Mouse (Mus musculus) 416B (cell line): Measurements from ENCODE around the gene Fads1.
"Not testable (repeated sequence)": the region's sequence is repeated elsewhere in the genome, so short reads cannot be mapped to it uniquely, and the experiment has no call there.

Experiments used
- DNase-seq: peaks from one replicate; pipeline ENCODE4 v3.0.0; 2011; ENCODE audit warnings: low read depth

Gene Fads1

DNA sequence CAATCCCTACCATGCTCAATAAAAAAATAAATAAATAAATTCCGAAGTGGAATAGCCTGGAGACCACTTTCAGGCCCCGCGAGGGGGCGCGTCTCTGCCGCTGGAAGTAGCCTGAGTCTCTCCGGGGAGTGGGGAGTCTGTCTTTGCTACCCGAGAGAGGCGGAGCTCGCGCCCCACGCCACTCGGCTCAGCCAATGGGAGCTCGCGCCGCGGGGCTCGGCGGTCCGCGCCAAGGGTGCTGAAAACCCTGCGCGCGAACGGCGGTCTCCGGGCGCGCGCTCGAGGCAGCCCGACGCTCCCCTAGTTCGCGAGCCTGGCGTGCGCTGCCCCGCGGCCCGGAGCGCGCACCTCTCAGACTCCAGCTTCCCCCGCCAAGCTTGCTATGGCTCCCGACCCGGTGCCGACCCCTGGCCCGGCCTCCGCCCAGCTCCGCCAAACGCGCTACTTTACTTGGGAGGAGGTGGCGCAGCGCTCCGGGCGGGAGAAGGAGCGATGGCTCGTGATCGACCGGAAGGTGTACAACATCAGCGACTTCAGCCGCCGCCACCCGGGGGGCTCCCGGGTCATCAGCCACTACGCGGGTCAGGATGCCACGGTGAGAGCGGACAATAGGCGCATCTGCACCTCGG lies at the start of gene Fads1:
TSS of gene Fads1 (plus strand) at position 219 of the 629 bp plus-strand sequence.
- DNase-seq: peak; percentile 93

DNA sequence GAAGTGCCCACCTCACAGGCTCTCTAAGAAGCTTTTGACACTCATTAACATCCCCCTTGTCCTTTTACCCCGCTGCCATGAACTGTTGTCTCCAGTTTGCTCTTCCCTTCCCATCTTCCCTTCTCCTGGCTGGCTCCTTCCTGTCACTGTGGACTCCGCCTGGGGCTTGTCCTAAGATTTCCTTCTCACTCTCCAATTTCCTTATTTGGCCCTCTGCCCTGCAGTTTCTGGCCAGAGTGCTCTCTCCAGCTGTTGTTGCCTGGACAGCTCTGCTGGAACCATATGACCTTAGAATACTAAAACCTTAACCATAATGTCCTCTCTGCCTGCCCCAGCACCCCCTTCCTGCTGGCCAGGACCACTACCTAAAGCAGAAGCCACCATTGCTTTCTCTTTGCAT lies 48.0 kb upstream of the Fads1 start:
- no peak for DNase-seq

DNA sequence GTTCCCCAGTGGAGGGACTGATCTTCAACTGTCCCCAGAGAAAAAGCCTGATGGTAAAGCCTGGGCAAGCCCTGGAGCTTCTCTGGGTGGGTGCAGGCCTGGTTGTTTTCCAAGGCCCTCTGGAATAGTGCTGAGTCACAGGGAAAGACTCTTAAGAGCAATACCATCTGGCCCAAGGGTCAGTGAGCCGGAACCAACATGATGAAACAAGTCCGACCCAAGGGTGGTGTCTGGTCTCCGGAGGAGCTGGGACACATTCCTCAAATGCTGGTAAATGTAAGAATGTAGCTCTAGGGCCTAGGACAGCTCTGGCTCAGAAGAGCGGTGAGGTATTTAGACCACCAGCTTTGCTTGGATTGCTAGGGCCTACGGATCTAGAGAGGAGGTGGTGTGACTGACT lies 45.3 kb upstream of the Fads1 start:
- no peak for DNase-seq

DNA sequence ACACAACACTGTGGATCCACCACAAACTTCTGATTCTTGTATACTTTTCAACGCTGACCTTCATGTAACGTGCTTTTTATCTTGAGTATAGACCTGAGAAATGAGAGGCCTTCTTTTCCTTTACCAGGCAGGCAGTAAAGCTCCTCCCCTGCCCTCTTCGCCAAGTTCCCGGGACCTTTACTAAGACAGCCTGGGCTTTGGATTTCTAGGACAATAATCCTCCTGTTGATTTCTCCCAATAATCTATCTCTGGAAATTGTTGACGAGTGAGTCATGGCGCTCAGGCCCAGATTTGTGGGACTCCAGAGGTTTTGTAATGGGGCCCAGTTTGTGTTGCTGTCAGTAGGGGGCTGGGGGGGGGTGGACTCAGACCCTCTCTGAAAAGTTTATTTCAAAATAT lies 43.0 kb upstream of the Fads1 start:
- DNase-seq: no peak

DNA sequence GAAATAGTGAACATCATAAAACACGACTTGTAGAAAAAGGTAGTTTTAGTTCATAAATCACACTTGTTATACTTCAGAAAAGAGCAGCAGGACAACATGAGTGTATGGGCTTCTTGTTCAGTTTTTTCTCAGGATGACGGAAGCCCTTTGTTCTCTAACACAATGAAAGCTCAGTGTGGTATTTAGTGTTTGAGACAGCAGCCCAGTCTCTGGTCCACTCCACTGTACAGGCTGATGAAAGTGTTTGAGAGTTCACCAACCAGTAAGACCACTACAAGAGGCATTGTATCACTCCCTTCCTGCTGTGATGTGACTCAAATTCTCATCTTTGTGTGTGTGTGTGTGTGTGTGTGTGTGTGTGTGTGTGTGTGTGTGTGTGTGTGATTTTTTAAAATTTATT lies 39.0 kb upstream of the Fads1 start:
- DNase-seq: no peak

DNA sequence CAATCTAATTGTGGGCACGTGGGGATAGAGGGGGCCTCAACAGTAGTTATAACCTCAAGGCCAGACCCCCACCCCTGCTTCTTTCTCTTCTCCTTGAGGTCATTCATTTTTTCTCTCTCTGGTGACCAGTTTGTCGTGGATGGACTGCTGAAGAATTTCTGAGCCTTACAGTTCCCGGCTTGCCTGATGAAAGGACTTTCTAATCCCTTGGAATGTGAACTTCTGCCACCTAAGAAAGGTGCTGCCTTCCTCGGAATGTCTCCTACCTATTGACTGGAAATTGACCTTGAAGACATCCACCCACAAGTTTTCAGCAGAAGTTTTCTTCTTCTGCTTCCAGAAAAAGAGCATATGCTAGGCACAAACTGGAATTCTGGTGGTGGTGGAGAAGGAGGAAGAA lies 38.2 kb upstream of the Fads1 start:
- no peak for DNase-seq

DNA sequence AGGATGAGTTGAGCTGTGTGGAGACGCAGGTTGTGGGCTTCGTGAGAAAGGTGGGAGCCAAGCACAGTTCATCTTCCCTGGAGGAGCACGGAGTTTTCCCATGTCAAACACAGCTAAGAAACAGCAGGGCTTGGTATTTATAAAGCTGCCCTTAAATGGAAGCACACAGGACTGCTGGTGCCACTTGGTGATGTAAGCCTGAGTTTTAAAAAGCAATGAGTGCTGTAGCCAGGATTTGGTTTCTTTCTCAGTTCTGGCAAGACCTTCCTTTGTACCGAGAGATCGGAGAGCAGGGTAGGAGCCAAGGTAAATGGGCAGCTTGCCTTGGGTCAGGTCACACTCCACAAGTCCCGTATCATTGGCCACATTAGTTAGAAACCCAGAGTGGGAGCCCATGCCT lies 34.1 kb upstream of the Fads1 start:
- DNase-seq: no peak

DNA sequence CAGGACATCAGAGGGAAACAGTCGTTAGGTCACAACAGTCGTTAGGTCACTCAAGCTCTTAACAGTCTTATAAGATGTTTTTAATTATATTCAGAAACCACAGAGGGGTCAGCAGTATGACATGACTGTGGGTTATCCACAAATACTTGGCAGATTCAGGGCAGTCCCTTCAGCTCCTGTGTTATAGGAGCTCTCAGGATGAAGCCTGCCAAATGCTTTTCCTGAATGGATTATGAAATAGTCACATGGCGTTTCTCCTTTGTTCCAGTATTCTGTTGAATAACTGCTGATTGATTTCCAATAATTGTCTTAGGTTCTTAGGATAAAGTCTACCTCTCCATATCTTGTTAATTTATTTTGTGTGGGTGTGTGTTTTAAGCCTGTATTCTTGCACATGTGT lies 33.5 kb upstream of the Fads1 start:
- DNase-seq: no peak

DNA sequence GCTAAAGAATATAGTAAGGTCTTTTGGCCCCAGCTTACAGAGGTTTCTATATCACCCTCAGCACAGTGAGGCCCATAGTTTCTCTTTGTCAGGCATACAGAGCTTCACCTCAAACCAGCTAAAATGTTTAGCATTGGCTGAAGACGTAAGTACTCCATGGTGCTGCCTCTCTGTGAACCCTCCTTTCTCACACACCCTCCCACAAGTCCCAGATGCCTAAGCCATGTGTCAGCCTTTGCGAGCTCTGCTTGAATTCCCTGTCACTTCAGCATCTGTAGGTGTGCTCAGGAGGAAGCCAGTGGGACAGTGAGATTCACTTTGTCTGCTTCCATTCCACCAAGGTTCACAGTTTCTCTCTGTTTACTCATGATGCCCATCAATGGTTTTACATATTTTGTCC lies 25.0 kb upstream of the Fads1 start:
- DNase-seq: no peak

DNA sequence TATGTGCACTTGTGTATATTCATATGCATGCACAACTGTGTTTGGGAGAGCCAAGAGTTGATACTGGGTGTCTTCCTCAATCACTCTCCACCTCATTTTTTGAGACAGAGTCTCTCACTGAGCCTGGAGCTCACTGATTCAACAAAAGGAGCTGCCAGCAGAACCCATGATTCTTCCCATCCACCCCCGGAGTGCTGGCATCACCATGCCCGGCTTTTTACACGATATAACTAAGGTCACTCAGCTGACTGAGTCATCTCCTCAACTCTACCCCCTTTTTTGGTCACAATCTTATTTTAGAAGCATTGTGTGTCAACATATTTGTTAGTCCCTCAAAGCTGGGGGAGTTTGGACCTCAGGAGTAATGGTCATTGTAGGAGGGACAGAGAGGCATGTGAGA lies 18.8 kb upstream of the Fads1 start:
- DNase-seq: peak; percentile 15

DNA sequence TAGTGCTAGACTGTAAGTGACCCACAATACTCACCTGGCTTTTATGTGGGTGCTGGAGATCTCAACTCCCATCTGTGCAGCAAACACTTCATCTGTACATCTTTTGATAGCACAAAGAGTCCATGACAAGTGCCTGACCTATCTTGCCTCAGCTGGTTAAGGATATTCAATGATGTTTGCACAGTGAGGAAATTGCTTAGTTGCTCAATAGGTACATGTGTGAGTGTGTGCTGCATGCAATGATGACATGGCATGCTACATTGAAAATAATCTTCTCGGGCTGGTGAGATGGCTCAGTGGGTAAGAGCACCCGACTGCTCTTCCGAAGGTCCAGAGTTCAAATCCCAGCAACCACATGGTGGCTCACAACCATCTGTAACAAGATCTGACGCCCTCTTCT lies 16.8 kb upstream of the Fads1 start:
- peak; percentile 63 for DNase-seq

DNA sequence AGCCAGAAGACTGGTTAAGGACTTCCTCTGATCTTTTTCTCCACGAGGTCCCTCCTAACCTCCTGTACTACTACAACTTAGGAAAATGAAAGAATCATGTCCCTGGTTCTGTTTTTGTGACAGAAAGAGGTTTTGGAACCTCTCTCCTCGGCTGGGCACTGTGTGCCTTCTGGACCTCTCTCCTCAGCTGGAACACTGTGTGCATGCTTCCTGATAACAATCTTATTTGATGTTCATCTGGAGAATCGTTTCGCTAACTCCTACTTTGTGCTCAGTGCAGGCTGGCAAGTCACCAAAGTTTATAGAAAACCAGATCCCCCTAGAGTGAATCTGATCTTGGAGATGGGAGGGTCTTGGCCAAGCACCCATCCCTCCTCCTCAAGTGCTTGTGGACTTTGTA lies 15.6 kb upstream of the Fads1 start:
- no peak for DNase-seq

DNA sequence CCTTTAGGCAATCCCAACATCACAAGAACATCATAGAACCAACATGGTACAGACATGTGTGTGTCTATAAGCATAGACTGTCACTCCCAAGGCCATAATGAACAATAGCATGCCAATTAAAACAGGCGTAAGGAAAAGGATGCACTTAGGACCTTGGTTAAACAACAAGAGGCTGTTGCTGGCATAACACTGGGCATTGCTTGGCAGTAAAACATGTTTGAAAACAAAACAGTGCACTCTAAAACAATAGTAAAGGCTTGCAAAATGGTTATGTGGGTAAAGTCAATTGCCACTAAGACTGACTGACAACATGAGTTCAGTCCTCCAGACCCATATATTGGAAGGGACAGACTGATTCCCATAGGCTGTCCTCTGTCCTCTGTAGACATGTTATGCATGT lies 14.7 kb upstream of the Fads1 start:
- DNase-seq: no peak

DNA sequence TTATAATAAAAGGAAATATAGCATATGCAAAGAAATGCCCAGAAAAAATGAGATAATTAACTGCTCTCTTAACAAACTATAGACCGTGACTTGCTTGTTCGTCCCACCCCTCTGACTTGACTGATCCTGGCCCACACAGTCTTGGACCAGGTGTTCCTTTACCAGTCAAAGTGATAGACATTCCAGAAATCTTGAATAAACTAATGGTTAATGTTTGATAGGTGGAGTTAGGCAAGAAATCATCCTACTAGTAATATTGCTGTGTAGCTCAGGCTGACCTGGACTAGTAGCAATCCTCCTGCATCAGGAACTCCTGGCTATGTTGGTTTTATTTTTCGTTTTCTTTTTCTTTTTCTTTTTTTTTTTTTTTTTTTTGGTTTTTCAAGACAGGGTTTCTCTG lies 14.2 kb upstream of the Fads1 start:
- no peak for DNase-seq

DNA sequence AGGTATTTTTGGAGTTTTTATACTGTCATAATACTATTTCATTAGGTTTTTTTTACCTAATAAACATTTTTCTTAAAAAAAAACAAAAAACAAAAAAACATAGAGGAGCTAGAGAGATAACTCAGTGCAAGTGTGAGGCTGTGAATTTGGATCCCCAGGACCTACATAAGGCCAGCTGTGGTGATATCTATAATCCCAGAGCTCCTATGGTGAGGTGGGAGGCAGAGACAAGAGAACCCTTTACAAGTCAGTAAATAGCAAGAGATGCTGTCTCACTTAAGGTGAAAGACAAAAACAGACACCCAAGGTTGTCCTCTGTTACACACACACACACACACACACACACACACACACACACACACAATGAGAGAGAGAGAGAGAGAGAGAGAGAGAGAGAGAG lies 13.5 kb upstream of the Fads1 start:
- no peak for DNase-seq

DNA sequence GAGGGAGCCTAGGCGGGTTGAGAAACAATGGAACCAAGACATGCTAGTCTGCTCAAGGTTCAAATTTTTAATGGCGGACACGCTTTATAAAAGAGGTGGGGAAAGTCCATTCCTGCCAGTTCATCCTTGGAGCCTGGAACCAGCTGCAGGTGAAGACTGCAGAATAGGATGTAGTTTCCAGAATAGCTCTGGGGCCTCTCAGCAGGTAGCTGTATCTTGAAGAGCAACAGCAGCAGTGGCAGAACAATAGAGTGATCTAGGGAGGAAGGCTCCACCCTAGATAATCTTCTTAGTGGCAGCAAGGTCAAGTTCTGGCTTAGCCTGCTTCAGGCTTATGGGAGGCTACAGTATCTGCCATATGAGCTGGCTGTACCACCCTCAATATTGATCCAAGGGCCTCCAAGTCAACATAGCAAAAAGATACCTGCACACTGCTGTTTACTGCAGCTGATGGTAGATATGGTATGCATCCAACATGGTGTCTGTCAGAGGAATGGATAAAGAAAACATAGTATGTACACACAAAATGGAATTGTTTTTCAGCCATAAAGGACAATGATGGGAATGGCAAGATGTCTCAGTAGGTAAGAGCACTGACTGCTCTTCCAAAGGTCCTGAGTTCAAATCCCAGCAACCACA lies 12.9 kb upstream of the Fads1 start:
- DNase-seq: not testable (repeated sequence)

DNA sequence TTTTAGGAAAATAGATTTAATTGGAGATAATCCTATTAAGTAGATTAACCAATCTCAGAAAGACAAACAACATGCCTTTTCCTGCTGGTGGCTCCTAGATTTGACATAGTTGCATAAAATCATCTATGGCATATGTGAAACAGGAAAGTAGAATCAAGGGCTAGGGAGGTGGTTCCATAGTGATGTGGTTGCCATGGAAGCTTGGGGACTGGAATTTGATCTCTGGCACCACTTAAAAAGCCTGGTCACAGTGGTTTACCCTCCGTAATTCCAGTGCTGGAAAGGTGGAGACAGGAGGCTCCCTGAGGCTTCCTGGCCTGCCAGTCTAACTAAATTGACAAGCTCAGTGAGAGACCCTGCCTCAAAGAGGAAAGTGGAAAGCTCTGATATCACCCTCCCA lies 12.2 kb upstream of the Fads1 start:
- DNase-seq: no peak

DNA sequence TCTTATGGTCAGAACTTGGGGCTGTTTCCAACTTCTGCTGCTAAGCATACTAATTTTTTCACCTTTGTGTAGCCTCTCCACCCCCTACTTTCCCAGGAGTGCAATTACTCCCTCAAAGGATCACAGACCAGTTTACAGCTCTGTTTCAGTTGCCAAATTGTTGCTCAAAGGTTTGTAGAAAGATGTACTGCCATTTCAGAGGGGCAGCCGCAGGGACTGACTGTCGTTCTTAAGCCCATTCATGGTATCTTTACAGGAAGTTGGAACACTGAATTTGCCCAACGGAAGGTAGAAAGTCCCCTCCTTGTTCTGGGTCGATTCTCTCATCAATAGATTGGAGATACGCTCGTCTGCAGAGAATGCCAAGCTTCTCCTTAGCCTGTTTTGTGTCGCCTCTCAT lies 11.3 kb upstream of the Fads1 start:
- DNase-seq: no peak

DNA sequence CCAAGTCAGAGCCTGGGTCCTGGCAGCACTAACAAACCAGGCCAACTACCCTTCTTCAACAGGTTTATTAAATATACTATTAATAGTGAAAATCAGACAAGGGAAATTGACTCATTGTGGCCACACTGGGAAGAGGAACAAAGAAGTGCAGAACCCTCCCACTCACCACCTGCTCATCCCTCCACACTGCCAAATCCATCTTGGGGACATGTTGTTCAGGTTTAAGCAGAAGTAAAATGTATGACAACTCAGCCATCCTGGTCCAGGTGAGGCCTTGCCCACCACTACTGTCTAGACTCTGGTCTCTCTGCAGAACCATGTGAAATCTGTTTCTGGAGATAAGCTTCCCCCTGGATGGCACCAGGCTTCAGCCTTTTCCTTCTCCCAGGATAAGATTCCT lies 10.8 kb upstream of the Fads1 start:
- DNase-seq: peak; percentile 78

DNA sequence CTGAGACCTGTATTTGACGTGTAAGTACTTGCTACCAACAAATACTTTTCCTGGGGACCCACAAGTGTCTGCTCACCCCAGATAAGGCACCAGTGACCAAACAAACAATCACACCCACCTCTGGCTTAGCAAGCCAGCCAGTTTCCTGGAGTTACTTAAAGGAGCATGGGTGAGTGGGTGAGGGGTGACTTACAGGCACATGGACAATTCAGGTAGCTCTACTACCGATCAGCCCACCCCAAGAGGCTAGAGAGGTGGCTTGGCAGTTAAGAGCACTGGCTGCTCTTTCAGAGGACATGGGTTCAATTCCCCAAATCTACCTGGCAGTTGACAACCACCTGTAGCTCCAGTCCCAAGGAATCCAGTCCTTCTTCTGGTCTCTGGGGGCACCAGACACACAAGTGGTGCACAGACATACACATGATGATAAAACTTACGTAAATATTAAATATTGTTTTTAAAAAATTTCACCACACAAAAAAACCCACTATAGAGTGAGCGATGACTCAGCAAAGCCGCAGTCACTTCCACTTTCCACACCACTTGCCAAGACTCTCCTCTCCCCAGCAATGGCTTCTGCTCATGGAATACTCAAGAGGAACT lies 9.5 kb upstream of the Fads1 start:
- DNase-seq: peak; percentile 96

DNA sequence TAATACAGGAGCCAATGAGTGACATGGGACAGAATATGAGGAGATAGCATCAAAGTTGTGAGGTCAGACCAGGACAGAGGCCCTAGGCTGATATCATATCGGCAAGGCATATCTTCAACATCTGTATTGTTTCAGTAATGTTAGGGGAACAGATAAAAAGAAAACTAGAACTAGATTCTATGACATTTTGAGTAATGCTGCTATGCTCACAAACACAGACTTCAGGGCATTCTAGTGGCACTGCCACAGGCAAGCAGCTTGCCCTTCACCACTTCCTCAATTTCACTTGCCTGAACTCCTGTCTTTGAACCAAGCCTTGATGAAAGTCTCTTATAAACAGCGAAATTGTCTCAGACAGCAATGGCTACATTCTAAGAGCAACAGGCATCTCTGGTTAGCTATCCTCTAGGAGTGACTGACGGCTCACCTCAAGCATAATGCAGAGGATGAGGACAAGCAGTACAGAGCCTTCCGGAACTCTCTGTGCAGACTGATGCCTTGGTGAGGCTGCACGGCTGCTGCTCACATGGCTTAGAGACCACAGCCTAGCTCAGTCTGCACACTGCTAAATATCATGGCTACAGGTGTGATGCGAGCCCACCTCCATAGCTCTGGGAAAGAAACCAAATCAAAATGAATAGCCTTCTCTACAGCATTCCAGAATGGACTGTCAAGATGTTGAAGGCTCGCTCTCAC lies 8.7 kb upstream of the Fads1 start:
- DNase-seq: peak; percentile 94

DNA sequence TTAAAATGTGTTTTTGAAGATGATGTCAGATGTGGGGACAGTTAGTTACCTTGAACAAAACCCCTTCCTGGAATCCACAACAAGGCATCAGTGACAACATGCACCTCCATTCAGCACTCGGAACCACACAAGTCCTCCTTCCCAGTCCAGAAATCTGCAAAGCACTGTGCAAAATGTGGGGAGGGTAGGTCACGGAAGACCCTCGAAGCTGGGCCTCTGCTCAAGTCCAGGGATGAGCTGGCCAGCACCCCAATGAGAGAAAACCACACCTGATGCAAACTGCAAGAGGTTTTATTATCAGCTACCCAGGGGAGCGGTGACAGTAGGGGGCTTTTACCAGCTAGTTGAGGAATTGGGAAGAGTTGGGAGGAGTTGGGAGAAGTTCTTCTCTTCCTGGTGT lies 7.7 kb upstream of the Fads1 start:
- no peak for DNase-seq

DNA sequence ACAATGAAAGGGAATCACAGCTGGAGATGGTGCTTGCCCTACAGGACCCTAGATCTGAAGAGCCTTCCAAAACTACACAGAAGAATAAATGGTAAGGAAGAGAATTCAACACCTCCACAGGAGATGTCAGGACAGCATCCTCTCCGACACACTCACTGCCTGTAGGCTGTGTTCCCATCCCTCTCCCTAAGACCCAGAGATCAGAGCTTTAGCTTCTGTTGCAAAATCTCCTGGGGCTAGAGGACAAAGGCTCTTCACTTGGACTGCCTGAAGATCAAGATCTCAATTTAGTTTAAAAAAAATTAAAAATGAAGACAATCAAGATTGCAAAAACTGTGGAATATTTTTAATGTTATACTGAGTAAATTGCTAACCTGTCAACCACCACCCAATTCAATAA lies 6.2 kb upstream of the Fads1 start:
- no peak for DNase-seq
